ENCODE assay signal across 14 mouse cellular contexts in the genomic region with DNA sequence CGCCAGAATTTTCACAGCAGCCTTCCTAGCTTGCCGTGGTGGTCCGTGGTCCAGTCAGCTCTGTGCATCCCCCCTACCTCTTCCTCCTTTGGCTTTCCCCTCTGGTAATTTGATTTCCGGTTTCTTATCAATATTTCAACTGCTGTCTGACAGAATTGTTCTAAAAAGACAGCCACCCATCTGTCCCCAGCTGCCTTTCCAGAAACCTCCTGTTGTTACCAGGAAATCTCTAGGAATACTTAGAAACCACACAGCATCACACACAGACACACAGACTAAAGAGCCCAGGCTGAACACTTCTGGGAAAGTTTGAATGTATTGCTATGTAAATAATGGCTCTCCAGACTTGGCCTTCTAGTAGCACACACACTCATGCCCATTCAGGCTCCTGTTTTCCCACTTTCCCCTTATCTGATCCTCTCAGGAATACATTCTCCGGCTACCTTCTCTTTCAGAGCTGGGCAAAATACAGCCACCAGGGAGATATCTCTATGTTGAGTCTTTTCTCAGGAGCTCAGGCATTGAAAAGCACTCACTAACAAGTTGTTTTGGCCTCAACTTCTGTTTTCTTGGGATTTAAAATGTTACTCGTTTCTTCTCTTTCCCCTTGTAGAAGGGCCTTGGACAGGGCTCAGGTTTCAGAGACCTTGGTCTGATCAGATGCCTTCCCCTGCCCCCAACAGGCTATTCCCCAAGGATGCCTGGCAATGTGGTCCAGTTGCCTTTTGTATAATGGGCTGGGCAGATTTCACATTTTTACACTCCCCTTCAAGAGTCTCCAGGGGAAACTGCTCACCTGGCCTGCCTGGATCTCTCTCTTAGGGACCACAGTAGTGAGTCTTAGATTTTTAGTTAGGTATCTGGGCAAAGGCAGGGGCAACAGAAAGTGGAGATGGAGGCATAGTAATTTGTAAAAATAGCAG. TPM values are rescaled to one million over a fixed set of nuclear protein-coding genes. Genes with fewer than 3 reads are reported as not detected.
DNase-seq lines count a peak whose midpoint lies in the region; ATAC-seq and TF ChIP-seq lines count a peak whose summit lies in the region.
"Had no signal": no experiment of that assay in that cellular context is flagged by ENCODE, and none has a peak within 500 bp of the region (broad histone marks: within the 10 kb centered on the region; RNA-seq: fewer than 3 reads in every experiment).

No protein-coding gene starts in this region.

- DNase-seq in forebrain, embryonic 11.5 days (ENCODE audit: low spot score), result peak; percentile 47
- DNase-seq in kidney, postnatal 36 days, result no peak
- DNase-seq in neural tube, embryonic 11.5 days (ENCODE audit: low spot score), result no peak
- no peak for DNase-seq in layer of hippocampus, adult 2 months (ENCODE audit: low spot score in 2 of 2)
- DNase-seq: adrenal gland, postnatal 14 days; cerebellum, postnatal 36 days; lung, postnatal 10 days; thymus, adult 18-20 months had no signal

- no peak overlapping the region for H3K4me2 ChIP-seq in forebrain, embryonic 11.5 days (ENCODE audit: low read depth, low read length, severe bottlenecking)
- H3K4me2 ChIP-seq in forebrain, embryonic 15.5 days (replicated peaks), result no peak overlapping the region
- H3K4me2 ChIP-seq in kidney, embryonic 14.5 days (replicated peaks; ENCODE audit: low read depth, low read length), result no peak overlapping the region
- no peak overlapping the region for H3K4me2 ChIP-seq in neural tube, embryonic 11.5 days (ENCODE audit: low read depth)
- H3K4me2 ChIP-seq in neural tube, embryonic 15.5 days, result no peak overlapping the region
- H3K4me2 ChIP-seq: midbrain, embryonic 15.5 days; neural tube, embryonic 13.5 days had no signal

- H3K9ac ChIP-seq in forebrain, embryonic 11.5 days (ENCODE audit: low read length), result no peak overlapping the region
- no peak overlapping the region for H3K9ac ChIP-seq in forebrain, embryonic 15.5 days (replicated peaks)
- H3K9ac ChIP-seq in kidney, embryonic 14.5 days (ENCODE audit: low read depth, low read length), result no peak overlapping the region
- no peak overlapping the region for H3K9ac ChIP-seq in neural tube, embryonic 11.5 days (ENCODE audit: low read length)
- H3K9ac ChIP-seq in neural tube, embryonic 15.5 days (replicated peaks), result no peak overlapping the region
- H3K9ac ChIP-seq: midbrain, embryonic 15.5 days; neural tube, embryonic 13.5 days had no signal

- no peak for TF ChIP-seq CTCF in layer of hippocampus, adult 2 months (conservative IDR thresholded peaks at IDR 0.05)

- WGBS in forebrain, embryonic 11.5 days, result 8% methylated on average over 6 of the region's 6 CpGs
- WGBS in forebrain, embryonic 15.5 days, result 11% methylated on average over 6 of the region's 6 CpGs
- 15% methylated on average over 6 of the region's 6 CpGs for WGBS in kidney, embryonic 14.5 days
- WGBS in neural tube, embryonic 11.5 days, result 14% methylated on average over 6 of the region's 6 CpGs
- 21% methylated on average over 6 of the region's 6 CpGs for WGBS in neural tube, embryonic 15.5 days

- no peak overlapping the region for H3K27ac ChIP-seq in forebrain, embryonic 11.5 days (ENCODE audit: low read depth, low read length)
- no peak overlapping the region for H3K27ac ChIP-seq in forebrain, embryonic 15.5 days (replicated peaks)
- peak overlapping the region; percentile 14; the same call in 1 of the 2 replicates for H3K27ac ChIP-seq in kidney, embryonic 14.5 days (ENCODE audit: low read depth, low read length)
- H3K27ac ChIP-seq in neural tube, embryonic 11.5 days (ENCODE audit: low read depth, low read length), result peak overlapping the region; percentile 53; the same call in 1 of the 2 replicates
- H3K27ac ChIP-seq in neural tube, embryonic 15.5 days (replicated peaks), result no peak overlapping the region
- no peak overlapping the region for H3K27ac ChIP-seq in layer of hippocampus, adult 2 months
- H3K27ac ChIP-seq: midbrain, embryonic 15.5 days; neural tube, embryonic 13.5 days had no signal

- H3K27me3 ChIP-seq in forebrain, embryonic 11.5 days (ENCODE audit: control insufficient read depth, insufficient read depth, low read length), result peaks cover 56% of the 10 kb centered on the region
- H3K27me3 ChIP-seq in forebrain, embryonic 15.5 days, result peaks cover 63% of the 10 kb centered on the region
- H3K27me3 ChIP-seq in kidney, embryonic 14.5 days (ENCODE audit: control insufficient read depth, insufficient read depth, low read length), result peaks cover 5% of the 10 kb centered on the region; the same call in 1 of the 2 replicates
- H3K27me3 ChIP-seq in neural tube, embryonic 11.5 days (ENCODE audit: control insufficient read depth, insufficient read depth, low read length), result peaks cover 43% of the 10 kb centered on the region
- H3K27me3 ChIP-seq in neural tube, embryonic 15.5 days (replicated peaks), result peaks cover 60% of the 10 kb centered on the region

- no peaks in the 10 kb centered on the region for H3K9me3 ChIP-seq in forebrain, embryonic 11.5 days (ENCODE audit: control insufficient read depth, low read length)
- H3K9me3 ChIP-seq in forebrain, embryonic 15.5 days, result no peaks in the 10 kb centered on the region
- no peaks in the 10 kb centered on the region for H3K9me3 ChIP-seq in kidney, embryonic 14.5 days (ENCODE audit: control insufficient read depth, low read length)
- no peaks in the 10 kb centered on the region for H3K9me3 ChIP-seq in neural tube, embryonic 11.5 days (ENCODE audit: control insufficient read depth, low read length)
- H3K9me3 ChIP-seq in neural tube, embryonic 15.5 days (replicated peaks), result no peaks in the 10 kb centered on the region
- H3K9me3 ChIP-seq: midbrain, embryonic 15.5 days; neural tube, embryonic 13.5 days had no signal

- peaks cover 6% of the 10 kb centered on the region; the same call in 1 of the 2 replicates for H3K4me1 ChIP-seq in forebrain, embryonic 11.5 days (replicated peaks; ENCODE audit: control insufficient read depth, insufficient read depth, low read length)
- peaks cover 9% of the 10 kb centered on the region for H3K4me1 ChIP-seq in forebrain, embryonic 15.5 days
- peaks cover 40% of the 10 kb centered on the region for H3K4me1 ChIP-seq in kidney, embryonic 14.5 days (ENCODE audit: control insufficient read depth, insufficient read depth, low read length)
- peaks cover 24% of the 10 kb centered on the region for H3K4me1 ChIP-seq in neural tube, embryonic 11.5 days (ENCODE audit: control insufficient read depth, insufficient read depth, low read length)
- H3K4me1 ChIP-seq in neural tube, embryonic 15.5 days, result peaks cover 11% of the 10 kb centered on the region

- H3K4me3 ChIP-seq in forebrain, embryonic 11.5 days (ENCODE audit: low read depth, low read length), result no peak overlapping the region
- H3K4me3 ChIP-seq in forebrain, embryonic 15.5 days, result no peak overlapping the region
- H3K4me3 ChIP-seq in kidney, embryonic 14.5 days (ENCODE audit: low read length), result no peak overlapping the region
- no peak overlapping the region for H3K4me3 ChIP-seq in neural tube, embryonic 11.5 days (ENCODE audit: low read depth, low read length)
- no peak overlapping the region for H3K4me3 ChIP-seq in neural tube, embryonic 15.5 days (replicated peaks)
- H3K4me3 ChIP-seq in layer of hippocampus, adult 2 months, result no peak overlapping the region
- H3K4me3 ChIP-seq: midbrain, embryonic 15.5 days; neural tube, embryonic 13.5 days had no signal

- ATAC-seq in forebrain, embryonic 11.5 days (replicated peaks; ENCODE audit: low FRiP score), result no peak
- no peak for ATAC-seq in forebrain, embryonic 15.5 days (replicated peaks)
- no peak for ATAC-seq in kidney, embryonic 14.5 days (ENCODE audit: low FRiP score, low TSS enrichment)
- ATAC-seq in neural tube, embryonic 11.5 days (ENCODE audit: insufficient read depth, low FRiP score, low TSS enrichment), result no peak
- no peak for ATAC-seq in neural tube, embryonic 15.5 days (ENCODE audit: low FRiP score)
- ATAC-seq in CD4-positive, CD25-positive, alpha-beta regulatory T cell, adult 4 months, result no peak
- ATAC-seq: midbrain, embryonic 15.5 days had no signal

- no peaks in the 10 kb centered on the region for H3K36me3 ChIP-seq in forebrain, embryonic 11.5 days (ENCODE audit: control insufficient read depth, insufficient read depth, low read length)
- H3K36me3 ChIP-seq in forebrain, embryonic 15.5 days, result no peaks in the 10 kb centered on the region
- no peaks in the 10 kb centered on the region for H3K36me3 ChIP-seq in kidney, embryonic 14.5 days (ENCODE audit: control insufficient read depth, insufficient read depth, low read length)
- H3K36me3 ChIP-seq in neural tube, embryonic 11.5 days (ENCODE audit: control insufficient read depth, insufficient read depth, low read length), result no peaks in the 10 kb centered on the region
- no peaks in the 10 kb centered on the region for H3K36me3 ChIP-seq in neural tube, embryonic 15.5 days
- H3K36me3 ChIP-seq: midbrain, embryonic 15.5 days; neural tube, embryonic 13.5 days had no signal

RNA-seq across cellular contexts. Expression of gene Fli1, which starts 7.1 kb away (rescaled TPM):
- 14.3 and 14.7 TPM in 2 replicates for polyA plus RNA-seq in forebrain, embryonic 11.5 days (2014; fragmentation: Nextera tagmentation; extraction: Ambion mirVana)
- 6.1 and 6.2 TPM in 2 replicates for polyA plus RNA-seq in forebrain, embryonic 15.5 days (2015; fragmentation: Nextera tagmentation; extraction: Ambion mirVana)
- polyA plus RNA-seq in kidney, embryonic 14.5 days (2014; fragmentation: Nextera tagmentation; extraction: Ambion mirVana), result 24.0 and 27.3 TPM in 2 replicates
- 22.8 and 24.4 TPM in 2 replicates for polyA plus RNA-seq in neural tube, embryonic 11.5 days (2014; fragmentation: Nextera tagmentation; extraction: Ambion mirVana)
- 7.9 and 12.5 TPM in 2 replicates for polyA plus RNA-seq in neural tube, embryonic 15.5 days (2015; fragmentation: Nextera tagmentation; extraction: Ambion mirVana)
- total RNA-seq in layer of hippocampus, adult 2 months (2021), result 1 to 10 TPM; 4.0 to 4.3 TPM
- polyA plus RNA-seq in CD4-positive, CD25-positive, alpha-beta regulatory T cell, adult 4 months (2017; shearing (Covaris generic)), result 100 to 1,000 TPM; 105 to 118 TPM

Comparison
In these comparisons a context has a peak if more than half of its experiments do, and no peak if none do; other contexts are left out.
1. H3K27ac ChIP-seq: peak in kidney, embryonic 14.5 days (single experiment) and neural tube, embryonic 11.5 days (single experiment); none in forebrain, embryonic 11.5 days (single experiment), forebrain, embryonic 15.5 days (single experiment), neural tube, embryonic 15.5 days (single experiment) and layer of hippocampus, adult 2 months (single experiment).